Mouse (Mus musculus) ES-CJ7 (cell line): ENCODE data around the gene Slc9a1.
A peak's percentile ranks its signal among the peaks of the same experiment; 100 is the strongest.

Experiments used
- DNase-seq: peaks from one replicate; pipeline ENCODE4 v3.0.0; 2011; ENCODE audit warnings: low read depth, low spot score

Slc9a1 gene

DNA sequence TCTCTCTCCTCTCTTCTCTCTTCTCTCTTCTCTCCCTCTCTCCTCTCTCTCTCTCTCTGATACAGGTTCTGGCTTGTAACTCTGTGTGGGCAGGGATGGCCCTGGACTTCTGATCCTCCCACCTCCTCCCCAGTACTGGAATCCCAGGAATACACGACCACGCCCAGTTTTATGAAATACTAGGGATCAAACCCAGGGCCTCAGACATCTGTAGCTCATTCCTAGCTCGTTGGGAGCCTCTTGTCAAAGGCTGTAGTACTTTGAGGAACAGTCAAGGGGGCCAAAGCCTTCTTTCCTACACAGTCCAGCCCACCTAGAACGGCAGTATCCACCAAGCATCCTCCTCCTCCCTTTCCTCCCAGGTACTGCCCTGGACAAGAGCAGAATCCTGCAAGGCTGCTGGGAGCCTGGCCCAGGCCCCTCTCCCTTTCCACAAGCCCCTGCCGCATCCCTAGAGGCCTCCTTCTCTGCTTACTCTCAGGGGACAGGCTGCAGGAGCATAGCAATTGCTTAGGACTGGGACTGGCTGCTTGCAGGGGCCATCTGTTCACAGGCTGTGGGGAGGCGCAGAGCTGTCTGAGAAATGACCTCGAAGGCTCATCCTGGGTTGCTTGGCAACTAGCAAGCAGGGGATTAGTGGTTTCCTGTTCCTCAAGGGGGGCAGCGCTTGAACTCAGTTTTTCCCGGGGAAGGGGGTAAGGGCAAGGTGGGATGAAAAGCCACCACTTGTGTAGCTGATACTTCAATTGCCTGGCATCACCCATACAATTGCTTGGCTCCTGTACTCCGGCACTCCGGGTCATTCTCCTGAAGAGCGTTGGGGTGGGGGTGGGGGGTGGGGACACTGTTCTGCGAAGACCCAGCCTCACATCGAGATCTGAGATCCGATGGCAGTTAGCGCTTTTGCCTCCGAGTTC lies 70.2 kb downstream of the Slc9a1 start:
- peak; percentile 67 for DNase-seq

DNA sequence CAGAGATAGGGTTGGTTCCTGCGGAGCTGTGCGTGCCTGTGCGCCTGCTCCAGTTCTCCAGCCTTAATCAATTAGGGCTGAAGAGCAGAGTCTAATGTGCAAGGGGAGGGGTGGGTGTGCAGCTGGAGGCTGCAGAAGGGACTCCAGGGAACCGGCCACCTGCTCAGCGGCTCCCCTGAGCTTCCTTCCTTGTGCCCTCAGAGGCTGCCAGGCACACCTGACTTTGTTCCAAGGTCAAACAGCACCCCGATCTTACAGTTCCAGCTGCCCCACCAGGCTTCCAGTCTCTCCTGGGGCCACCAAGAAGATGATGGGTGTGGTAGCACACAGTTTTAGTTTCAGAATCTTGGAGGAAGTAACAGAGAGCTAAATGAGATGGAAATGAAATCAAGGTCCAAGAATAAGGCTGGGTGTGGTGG lies 70.9 kb downstream of the Slc9a1 start:
- DNase-seq = peak; percentile 88

GRCm38 (mm10) chr4:133442194-133442593 lies 72.7 kb downstream of the Slc9a1 start:
- peak; percentile 56 for DNase-seq

GRCm38 (mm10) chr4:133443085-133443484 lies 73.6 kb downstream of the Slc9a1 start:
- DNase-seq = no peak

GRCm38 (mm10) chr4:133445727-133446126 lies 76.2 kb downstream of the Slc9a1 start:
- DNase-seq = no peak

GRCm38 (mm10) chr4:133447366-133447765 lies 77.9 kb downstream of the Slc9a1 start:
- DNase-seq = no peak

GRCm38 (mm10) chr4:133447967-133448366 lies 78.5 kb downstream of the Slc9a1 start:
- DNase-seq = no peak

- no peak for DNase-seq
Measured at GRCm38 (mm10) chr4:133448708-133449388, 79.3 kb downstream of the Slc9a1 start.

- DNase-seq = no peak
Measured at GRCm38 (mm10) chr4:133449726-133450125, 80.2 kb downstream of the Slc9a1 start.

DNA sequence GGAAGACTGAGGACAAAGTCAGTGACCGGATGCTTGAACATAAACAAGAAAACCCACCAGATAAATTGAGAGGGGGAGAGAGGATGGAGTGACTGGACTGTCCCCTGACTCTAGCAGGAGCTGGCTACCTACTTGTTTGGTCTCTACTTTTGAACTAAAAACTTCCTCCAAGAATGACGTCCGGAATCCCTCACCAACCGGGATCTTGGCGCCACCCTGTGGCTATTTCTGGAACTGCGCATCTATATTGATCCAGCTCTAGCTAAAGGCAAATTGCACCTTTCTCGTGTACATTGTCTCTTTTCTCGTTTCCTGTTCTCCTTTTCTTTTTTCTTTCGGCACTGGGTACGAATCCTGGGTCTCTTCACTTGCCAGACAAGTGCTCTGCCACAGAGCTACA lies 82.0 kb downstream of the Slc9a1 start:
- DNase-seq = no peak

- no peak for DNase-seq
Measured at GRCm38 (mm10) chr4:133452433-133452832, 82.9 kb downstream of the Slc9a1 start.

GRCm38 (mm10) chr4:133458044-133458443 lies 88.5 kb downstream of the Slc9a1 start:
- DNase-seq = no peak

GRCm38 (mm10) chr4:133460006-133460405 lies 90.5 kb downstream of the Slc9a1 start:
- no peak for DNase-seq

GRCm38 (mm10) chr4:133460796-133461325 lies 91.4 kb downstream of the Slc9a1 start:
- no peak for DNase-seq

- no peak for DNase-seq
Measured at GRCm38 (mm10) chr4:133461362-133461761, 91.9 kb downstream of the Slc9a1 start.

DNA sequence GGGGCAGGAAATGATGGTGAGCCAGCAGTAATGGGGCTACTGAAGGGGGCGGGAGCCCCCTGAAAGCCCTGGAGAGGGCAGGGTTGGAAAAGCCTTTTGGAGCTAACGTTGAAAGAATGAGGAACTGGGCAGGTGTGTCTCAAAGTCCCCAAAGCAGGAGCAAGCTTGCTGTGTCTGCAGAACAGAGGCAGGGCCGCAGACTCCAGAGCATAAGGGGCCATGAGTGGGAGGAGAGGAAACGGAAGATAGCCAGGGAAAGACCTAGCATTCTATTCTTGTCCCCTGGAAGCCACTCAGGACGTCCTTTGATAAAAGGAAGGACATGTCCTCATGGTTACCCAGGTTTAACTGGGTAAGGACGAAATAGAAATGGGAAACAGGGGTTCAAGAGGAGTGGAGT lies 93.7 kb downstream of the Slc9a1 start:
- no peak for DNase-seq

DNA sequence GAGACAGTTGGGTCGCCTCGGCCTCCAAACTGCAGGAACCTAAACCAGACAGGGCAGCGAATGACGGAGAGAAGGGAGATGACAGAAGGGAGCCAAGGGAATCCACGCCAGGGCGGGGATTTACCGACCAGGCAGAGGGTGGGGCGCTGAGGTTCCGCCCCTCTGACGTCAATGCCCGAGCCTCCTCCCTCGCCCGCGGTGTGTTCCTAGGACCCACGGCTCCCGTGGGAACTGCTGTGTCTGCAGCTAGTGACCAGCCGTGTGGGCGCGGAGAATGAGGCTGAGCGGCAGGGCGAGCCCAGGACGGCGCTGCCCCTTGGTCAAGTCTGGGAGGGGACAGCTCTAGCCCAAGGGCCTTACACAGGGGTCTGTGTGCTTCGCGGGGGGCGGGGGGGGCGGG lies 98.6 kb downstream of the Slc9a1 start:
- DNase-seq = peak; percentile 75

DNA sequence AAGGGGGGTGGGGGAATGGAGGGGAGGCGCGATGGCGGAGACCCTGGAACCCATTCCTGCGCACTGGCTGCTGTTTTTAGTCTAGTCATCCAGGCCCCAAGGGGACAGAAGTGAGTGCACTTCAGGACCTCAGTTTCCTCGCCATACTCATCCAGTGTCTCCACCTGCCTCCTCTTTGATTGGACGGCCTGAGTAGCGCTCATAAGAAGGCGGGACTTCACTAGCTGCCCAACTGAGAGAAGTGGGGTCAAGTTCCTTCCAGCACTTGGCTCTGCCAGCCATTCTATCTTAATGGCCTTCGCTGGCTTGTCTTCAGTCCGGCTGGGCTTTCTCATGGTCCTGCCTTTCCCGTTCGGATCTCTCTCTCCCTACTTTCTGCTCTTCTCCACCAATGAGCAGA lies 99.6 kb downstream of the Slc9a1 start:
- DNase-seq = peak; percentile 79

GRCm38 (mm10) chr4:133471135-133471821 lies 101.8 kb downstream of the Slc9a1 start:
- DNase-seq = no peak
